Mouse (Mus musculus): ENCODE data around the gene F2.
A peak's percentile ranks its signal among the peaks of the same experiment; 100 is the strongest.

The F2 gene

GRCm38 (mm10) chr2:91636229-91636628 lies at the start of gene F2:
Gene F2, minus strand, starts transcription at chr2:91636414.
- no peak for DNase-seq (ENCODE audit: low spot score in 2 of 2)

GRCm38 (mm10) chr2:91683919-91684318 lies 47.7 kb upstream of the F2 start:
- no peak for DNase-seq (ENCODE audit: low spot score in 2 of 2)

- peak; percentile 70 to 81 for DNase-seq (ENCODE audit: low spot score in 2 of 2)
Measured at GRCm38 (mm10) chr2:91682850-91683249, 46.6 kb upstream of the F2 start.

DNA sequence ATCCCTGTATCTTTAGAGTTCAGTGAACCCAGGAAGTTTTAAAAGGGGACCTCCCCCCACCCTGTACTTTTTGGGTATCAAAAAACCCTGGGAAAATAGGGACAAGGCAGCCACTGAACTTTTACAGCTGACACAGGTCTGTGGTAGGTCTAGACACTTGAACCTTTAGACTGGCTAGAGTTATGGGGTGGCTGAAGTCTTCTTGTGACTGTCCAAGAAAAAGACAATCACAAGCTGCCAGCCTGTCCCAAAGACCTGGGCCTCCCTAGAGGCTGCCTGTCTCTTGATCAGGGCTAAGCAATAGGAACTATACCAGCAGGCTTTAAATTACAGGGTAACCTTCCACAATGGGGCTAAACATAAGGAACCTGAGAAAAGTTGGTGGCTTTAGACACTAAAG lies 40.7 kb upstream of the F2 start:
- no peak for DNase-seq (ENCODE audit: low spot score in 2 of 2)

- DNase-seq (ENCODE audit: low spot score in 2 of 2): no peak
Measured at GRCm38 (mm10) chr2:91676420-91676819, 40.2 kb upstream of the F2 start.

DNA sequence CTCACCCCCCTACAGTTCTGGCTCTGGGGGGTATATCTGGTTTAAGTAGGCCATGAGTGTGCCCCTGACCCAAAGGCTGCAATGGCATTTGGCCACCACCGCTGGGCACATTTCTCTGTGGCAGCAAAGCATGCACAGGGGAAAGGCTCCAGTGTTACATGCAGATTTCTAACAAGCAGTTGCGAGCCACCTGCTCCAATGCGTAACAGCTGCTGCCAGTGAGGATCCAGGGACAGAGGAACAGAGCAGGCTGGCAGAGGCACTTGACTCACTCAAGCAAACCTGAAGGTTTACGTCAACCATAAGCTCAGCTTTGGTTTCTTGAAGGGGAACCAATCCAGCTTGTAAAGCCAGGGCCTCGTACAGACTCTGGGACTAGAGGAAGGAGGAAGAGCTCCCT lies 38.7 kb upstream of the F2 start:
- peak; percentile 52 to 65 for DNase-seq (ENCODE audit: low spot score in 2 of 2)

- no peak for DNase-seq (ENCODE audit: low spot score in 2 of 2)
Measured at GRCm38 (mm10) chr2:91673587-91673986, 37.4 kb upstream of the F2 start.

DNA sequence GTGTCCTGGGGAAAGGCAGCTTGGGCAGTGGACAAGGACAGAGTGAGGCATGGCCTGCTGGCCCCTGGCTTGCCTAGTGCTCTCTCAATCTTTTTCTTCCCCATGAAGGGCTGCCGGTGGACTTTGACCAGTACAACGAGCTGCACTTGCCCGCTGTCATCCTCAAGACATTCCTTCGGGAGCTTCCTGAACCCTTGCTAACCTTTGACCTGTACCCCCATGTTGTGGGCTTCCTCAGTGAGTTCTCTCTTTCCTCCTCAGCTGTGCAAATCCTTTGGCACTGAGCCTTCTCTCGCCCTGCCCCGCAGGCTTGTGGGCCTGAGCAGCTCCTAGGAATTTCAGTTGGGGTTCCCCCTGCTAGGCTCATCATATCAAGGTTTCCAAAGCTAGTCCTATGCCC lies 33.8 kb upstream of the F2 start:
- no peak for DNase-seq (ENCODE audit: low spot score in 2 of 2)

GRCm38 (mm10) chr2:91669326-91669725 lies 33.1 kb upstream of the F2 start:
- DNase-seq (ENCODE audit: low spot score in 2 of 2): no peak

DNA sequence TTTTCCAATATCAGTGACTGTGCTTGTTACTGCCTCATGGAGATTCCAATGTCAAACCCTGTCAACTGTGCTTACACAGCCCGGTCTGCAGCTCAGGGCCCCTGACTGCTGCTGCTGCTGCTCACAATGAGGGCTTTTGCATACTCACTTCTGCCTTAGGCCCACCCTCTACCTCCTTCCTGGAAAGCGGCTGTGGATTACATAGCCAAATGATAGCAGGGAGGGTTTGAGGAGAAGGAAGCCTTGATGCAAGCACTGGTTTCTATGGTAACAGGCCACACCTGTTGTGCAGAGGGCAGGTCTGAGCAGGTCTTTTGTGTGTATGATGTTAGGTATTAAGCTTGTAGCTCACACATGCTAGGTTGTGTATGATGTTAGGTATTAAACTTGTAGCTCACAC lies 31.5 kb upstream of the F2 start:
- DNase-seq (ENCODE audit: low spot score in 2 of 2): no peak

DNA sequence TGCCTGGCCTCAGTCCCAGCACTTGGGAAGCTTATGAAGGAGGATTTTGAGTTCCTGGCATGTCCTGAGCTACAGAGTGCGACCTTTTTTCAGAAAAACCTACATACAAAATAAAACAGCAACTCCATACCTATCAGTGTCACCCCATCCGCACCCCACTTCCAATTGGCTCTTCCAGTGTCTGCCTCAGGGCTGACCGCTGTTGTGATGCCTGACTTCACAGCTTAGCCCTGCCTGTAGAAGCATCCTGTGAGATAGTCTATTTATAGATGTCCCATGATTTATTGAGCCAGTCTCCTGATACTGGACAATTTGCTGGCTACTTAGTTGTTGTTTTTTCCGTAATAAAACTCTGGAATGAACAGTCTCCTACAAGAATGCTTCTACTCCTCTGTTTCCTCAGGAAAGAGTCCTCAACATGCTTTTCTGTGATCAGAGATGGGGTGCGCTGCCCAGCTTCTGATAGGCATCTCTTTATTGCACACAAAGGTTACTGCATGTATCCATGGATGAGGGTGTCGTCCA lies 30.2 kb upstream of the F2 start:
- no peak for DNase-seq (ENCODE audit: low spot score in 2 of 2)

DNA sequence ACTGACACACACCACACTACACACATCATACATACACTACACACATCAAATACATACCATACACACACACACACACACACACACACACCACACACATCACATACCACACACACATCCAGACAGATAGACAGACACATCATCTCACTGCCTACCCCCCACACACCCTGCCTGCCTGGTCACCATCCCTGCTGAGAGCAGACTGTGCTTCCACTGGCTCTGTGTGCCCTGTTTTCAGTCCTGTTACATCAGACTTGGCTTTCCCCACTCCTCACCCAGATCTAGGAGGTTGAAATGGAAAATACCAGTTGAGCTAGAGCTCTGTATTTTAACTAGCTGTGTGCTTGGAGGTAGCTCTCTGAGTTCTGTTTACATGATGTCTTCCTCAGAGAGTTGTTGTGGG lies 28.6 kb upstream of the F2 start:
- DNase-seq (ENCODE audit: low spot score in 2 of 2): no peak

- DNase-seq (ENCODE audit: low spot score in 2 of 2): no peak
Measured at GRCm38 (mm10) chr2:91660981-91661380, 24.8 kb upstream of the F2 start.

GRCm38 (mm10) chr2:91659657-91660056 lies 23.4 kb upstream of the F2 start:
- DNase-seq (ENCODE audit: low spot score in 2 of 2): no peak

DNA sequence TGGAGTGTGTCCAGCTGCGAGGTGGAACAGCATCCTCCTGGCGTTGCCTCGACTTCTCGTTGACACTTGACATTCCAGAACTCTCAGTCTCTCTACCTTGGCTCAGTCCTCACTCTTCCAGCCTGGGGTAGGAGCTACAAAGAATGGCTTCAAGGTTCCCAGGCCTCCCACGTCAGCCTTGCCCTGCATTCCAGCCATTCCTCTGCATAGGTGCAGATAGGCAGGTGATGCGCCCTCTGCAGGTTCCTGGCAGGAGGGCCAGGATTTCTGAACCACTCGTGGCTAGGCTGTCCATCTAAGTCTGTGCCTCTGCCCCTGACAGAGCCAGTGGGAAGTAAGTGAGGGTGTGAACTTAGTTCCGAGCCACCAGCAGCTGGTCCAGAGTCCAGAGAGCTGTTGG lies 20.6 kb upstream of the F2 start:
- no peak for DNase-seq (ENCODE audit: low spot score in 2 of 2)

DNA sequence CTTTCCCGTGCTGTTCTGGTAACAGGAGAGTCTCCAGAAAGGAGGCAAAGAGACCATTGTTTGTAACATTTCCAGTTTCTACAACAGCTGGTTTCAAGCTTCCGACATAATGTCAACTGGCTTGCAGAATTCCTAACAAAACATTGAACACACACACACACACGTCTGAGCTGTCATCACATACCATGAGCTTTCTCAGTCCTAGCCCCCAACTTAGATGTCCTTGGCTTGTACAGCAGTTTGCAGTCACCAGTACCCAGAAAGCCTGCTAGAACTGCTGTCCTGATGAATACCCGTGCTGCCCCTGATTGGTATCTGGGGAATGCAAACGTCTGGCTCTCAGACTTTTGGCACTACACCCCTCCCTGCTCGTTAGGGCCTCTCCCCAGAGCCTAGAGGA lies 19.6 kb upstream of the F2 start:
- no peak for DNase-seq (ENCODE audit: low spot score in 2 of 2)

DNA sequence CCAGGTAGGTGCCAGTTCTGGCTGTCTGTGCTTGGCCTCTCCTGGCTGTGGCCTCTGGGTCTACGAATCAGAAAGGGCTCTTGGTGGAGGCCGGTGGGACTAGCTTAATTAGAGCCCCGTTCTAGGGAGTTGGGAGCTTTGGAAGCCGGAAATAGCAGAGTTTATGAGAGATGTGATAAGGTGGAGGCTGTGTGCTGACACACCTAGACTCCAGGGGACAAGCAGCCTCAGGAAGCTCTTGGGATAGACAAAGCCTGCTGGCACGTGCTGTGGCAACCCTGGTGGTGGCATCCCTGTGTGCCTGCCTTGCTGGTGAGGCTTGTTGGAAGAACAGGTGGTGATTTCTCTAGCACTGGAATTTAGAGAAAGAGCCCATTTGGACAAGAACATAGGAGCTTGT lies 19.2 kb upstream of the F2 start:
- no peak for DNase-seq (ENCODE audit: low spot score in 2 of 2)

- DNase-seq (ENCODE audit: low spot score in 2 of 2): peak in 1 of 2 experiments; percentile 65
Measured at GRCm38 (mm10) chr2:91652863-91653262, 16.6 kb upstream of the F2 start.

GRCm38 (mm10) chr2:91651458-91652258 lies 15.4 kb upstream of the F2 start:
- no peak for DNase-seq (ENCODE audit: low spot score in 2 of 2)

DNA sequence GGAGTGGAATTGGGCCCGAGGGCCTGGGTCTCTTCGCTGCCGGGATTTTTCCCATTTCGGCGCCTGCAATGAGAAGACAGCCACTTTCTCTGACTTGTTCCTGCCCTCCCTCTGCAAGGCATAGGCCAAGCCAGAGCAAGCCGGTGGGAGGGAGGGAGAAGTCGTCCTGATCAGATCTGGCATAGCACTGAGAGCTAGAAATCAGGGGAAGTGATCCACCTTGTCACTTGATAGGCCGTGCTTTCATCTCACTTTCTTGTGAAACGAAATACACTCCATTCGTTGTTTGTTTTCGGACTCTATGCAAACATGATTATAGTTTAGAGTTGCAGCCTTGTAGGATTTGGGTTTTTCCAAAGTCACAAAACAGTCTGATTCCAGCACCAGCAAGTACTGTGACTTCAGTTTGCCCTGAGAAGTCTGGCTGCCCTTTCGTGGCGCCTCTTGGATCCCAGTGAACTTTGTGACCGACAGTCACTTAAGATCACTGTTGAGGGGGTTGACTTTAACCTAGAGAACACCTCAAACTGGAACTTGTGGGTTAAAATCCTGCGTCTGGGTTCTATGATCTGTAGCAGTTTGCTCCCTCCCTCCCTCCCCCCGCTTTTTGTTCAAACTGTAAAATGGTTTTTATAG lies 14.3 kb upstream of the F2 start:
- DNase-seq (ENCODE audit: low spot score in 2 of 2): no peak

GRCm38 (mm10) chr2:91649553-91650359 lies 13.5 kb upstream of the F2 start, which contains the start of the genes Zfp408 and Arhgap1:
Gene Zfp408, minus strand, starts transcription at chr2:91649791.
Gene Arhgap1, plus strand, starts transcription at chr2:91649860.
- DNase-seq (ENCODE audit: low spot score in 2 of 2): peak; percentile 98 to 99

GRCm38 (mm10) chr2:91649152-91649551 lies 12.9 kb upstream of the F2 start:
- DNase-seq (ENCODE audit: low spot score in 2 of 2): no peak
